Comparison of ENCODE assay signal across 17 mouse cellular contexts in the genomic region with DNA sequence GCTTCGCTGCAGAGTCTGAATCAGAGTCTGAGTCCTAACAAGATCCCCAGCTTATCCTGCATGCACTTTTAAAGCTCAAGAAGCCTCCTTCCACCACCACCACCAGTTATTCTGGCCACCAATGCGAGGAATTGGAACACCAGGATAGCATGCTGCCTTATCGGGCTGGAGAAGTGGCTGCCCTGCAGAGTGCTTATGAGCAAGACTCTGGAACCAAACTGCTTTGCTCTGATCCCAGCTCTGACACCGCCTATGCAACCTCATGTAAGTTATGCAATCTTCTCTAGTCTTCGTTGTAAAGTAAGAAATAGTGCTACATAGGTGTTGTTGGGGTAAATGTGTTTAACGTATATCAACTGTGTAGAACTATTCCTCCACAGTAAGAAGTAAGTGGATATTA. TPM values are rescaled to one million over a fixed set of nuclear protein-coding genes. Genes with fewer than 3 reads are reported as not detected.
"Had no signal": no experiment of that assay in that cellular context is flagged by ENCODE, and none has a peak within 500 bp of the region (broad histone marks: within the 10 kb centered on the region; RNA-seq: fewer than 3 reads in every experiment).

No protein-coding gene starts in this region.

- H3K4me1 ChIP-seq: neural tube, embryonic 13.5 days; neural tube, embryonic 15.5 days; stomach, embryonic 15.5 days had no signal

- H3K27ac ChIP-seq: neural tube, embryonic 13.5 days; neural tube, embryonic 15.5 days; stomach, embryonic 15.5 days; stomach, postnatal 0 days had no signal

- H3K27me3 ChIP-seq: neural tube, embryonic 13.5 days; neural tube, embryonic 15.5 days; stomach, embryonic 15.5 days had no signal

- H3K4me3 ChIP-seq: neural tube, embryonic 13.5 days; neural tube, embryonic 15.5 days; stomach, embryonic 15.5 days had no signal

- H3K9me3 ChIP-seq: neural tube, embryonic 13.5 days; neural tube, embryonic 15.5 days; stomach, embryonic 15.5 days had no signal

- DNase-seq: retina, postnatal 1 day; right cerebral cortex, adult 18-20 months; right cerebral cortex, postnatal 14 days; right cerebral cortex, postnatal 25 days; right cerebral cortex, postnatal 4 days; spleen, adult 18-20 months; thymus, adult 18-20 months; thymus, adult 2 months; thymus, postnatal 14 days; thymus, postnatal 25 days; thymus, postnatal 36 days; thymus, postnatal 4 days had no signal

RNA-seq across cellular contexts. Expression of a gene that starts 32.3 kb away (rescaled TPM):
- total RNA-seq: neutrophil, adult 5-6 weeks had no signal
